Mouse (Mus musculus): Measurements from ENCODE around the gene Marc2.

Marc2 gene

GRCm38 (mm10) chr1:184853339-184853738 is 7.1 kb upstream of the Marc2 start:
- DNase-seq = peak in 1 of 2 experiments; percentile 44

GRCm38 (mm10) chr1:184851741-184852618 is 5.7 kb upstream of the Marc2 start:
- peak; percentile 34 to 49 for DNase-seq

- no peak for DNase-seq
These were observed 4.9 kb upstream of the Marc2 start for GRCm38 (mm10) chr1:184851166-184851565.

- no peak for DNase-seq
These were observed 722 bp upstream of the Marc2 start for GRCm38 (mm10) chr1:184846973-184847372.

GRCm38 (mm10) chr1:184845111-184846071 is 860 bp downstream of the Marc2 start:
- peak; percentile 77 to 79 for DNase-seq

- DNase-seq = peak in 1 of 2 experiments; percentile 19
These were observed 1.8 kb downstream of the Marc2 start for GRCm38 (mm10) chr1:184844326-184845066.

GRCm38 (mm10) chr1:184837649-184838048 is 8.6 kb downstream of the Marc2 start:
- no peak for DNase-seq

- DNase-seq = no peak
These were observed 9.9 kb downstream of the Marc2 start for GRCm38 (mm10) chr1:184836350-184836749.

GRCm38 (mm10) chr1:184833499-184833898 is 12.8 kb downstream of the Marc2 start:
- DNase-seq = no peak

- DNase-seq = no peak
These were observed 14.0 kb downstream of the Marc2 start for GRCm38 (mm10) chr1:184832211-184832610.

GRCm38 (mm10) chr1:184829897-184830296 is 16.4 kb downstream of the Marc2 start:
- DNase-seq = no peak

- DNase-seq = no peak
These were observed 19.0 kb downstream of the Marc2 start for GRCm38 (mm10) chr1:184827175-184827701.

- no peak for DNase-seq
These were observed 21.2 kb downstream of the Marc2 start for GRCm38 (mm10) chr1:184825093-184825492.

GRCm38 (mm10) chr1:184824439-184824851 is 21.8 kb downstream of the Marc2 start:
- DNase-seq = peak; percentile 38 to 47

- no peak for DNase-seq
These were observed 23.6 kb downstream of the Marc2 start for GRCm38 (mm10) chr1:184822678-184823077.

GRCm38 (mm10) chr1:184817768-184818167 is 28.5 kb downstream of the Marc2 start:
- DNase-seq = no peak

- no peak for DNase-seq
These were observed 34.5 kb downstream of the Marc2 start for GRCm38 (mm10) chr1:184811716-184812250.

- no peak for DNase-seq
These were observed 35.3 kb downstream of the Marc2 start, which contains the start of gene Marc1 for GRCm38 (mm10) chr1:184810780-184811575. Marc1 (minus strand) TSS chr1:184811313.

- no peak for DNase-seq
These were observed 36.7 kb downstream of the Marc2 start for GRCm38 (mm10) chr1:184809578-184810001.

GRCm38 (mm10) chr1:184808418-184809012 is 37.7 kb downstream of the Marc2 start:
- no peak for DNase-seq
